Mouse (Mus musculus): Measurements from ENCODE around the gene A030014E15Rik. TPM values are rescaled to one million over a fixed set of nuclear protein-coding genes. Genes with fewer than 3 reads are reported as not detected.
A peak's percentile ranks its signal among the peaks of the same experiment; 100 is the strongest.
"Not testable (repeated sequence)": the region's sequence is repeated elsewhere in the genome, so short reads cannot be mapped to it uniquely, and the experiment has no call there.

Gene A030014E15Rik
- total RNA-seq, 2 experiments from 2014 or later, result not detected

DNA sequence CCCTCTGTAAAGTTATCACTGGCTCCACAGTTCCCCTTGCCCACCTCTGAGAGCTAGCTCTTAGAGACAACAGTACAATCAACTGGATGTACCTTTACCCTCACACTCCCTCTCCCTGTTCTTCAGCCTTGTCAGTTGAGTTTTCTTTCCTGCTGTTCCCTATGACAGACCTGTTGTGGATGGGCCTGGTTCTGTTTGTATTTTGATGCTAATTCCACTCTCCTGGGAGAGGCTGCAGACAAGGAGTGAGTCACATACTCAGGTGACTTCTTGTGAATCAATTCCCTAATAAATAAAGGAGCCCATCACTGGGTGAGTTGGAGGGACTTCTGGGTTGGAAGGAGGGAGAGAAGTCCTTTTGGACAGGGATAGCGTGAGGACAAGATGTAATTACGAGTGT lies 23.9 kb downstream of the A030014E15Rik start:
- no peak for DNase-seq (ENCODE audit: low spot score in 2 of 2)
- no peak overlapping the region for H3K27ac ChIP-seq
- no peak overlapping the region for H3K4me3 ChIP-seq
- TF ChIP-seq CTCF (conservative IDR thresholded peaks at IDR 0.05), result no peak

DNA sequence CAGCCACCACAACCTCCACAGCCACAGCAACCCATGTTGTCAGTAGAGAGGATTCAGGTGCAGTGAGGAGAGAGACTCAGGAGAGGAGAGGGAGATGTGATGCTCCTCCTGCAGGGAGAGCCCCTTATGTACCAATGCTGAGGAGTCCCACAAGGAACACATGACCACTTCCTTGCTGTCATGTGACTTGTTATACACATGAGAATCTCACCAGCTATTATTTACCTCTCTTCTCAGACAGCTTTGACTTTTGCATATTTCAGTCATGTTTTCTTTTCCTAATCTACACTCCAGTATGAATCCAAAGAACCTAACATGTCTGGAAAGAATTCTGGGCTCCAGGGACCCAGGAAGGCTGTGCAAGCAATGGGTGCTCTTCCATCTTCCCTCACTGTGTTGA lies 31.2 kb downstream of the A030014E15Rik start, which contains the start of gene Gm7544:
TSS of gene Gm7544 (minus strand) at position 101 of the 400 bp plus-strand sequence.
- not testable (repeated sequence) for DNase-seq (ENCODE audit: low spot score in 2 of 2); H3K27ac ChIP-seq; H3K4me3 ChIP-seq

DNA sequence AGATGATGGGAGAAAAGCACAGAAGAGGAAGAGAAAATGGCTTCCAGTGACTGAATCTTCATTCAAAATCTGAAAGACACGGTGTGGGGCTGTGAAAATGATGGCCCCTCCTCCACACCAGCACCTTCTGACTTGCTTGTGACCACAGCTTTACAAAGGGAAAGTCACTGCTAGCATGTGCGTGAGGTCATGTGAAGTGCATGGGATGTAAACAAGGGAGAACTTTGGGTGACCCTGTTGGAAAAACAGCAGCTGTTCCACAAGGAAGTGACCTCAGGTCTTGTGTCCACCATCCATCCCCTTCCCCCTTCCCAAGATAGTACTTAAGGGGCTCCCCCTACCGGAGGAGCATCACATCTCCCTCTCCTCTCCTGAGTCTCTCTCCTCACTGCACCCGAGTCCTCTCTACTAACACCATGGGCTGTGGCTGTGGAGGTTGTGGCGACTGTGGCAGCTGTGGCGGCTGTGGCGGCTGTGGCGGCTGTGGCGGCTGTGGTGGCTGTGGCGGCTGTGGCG lies 35.2 kb downstream of the A030014E15Rik start, which contains the start of gene Gm47955:
TSS of gene Gm47955 (plus strand) at position 417 of the 516 bp plus-strand sequence.
- no peak within 1 kb of the TSS for H3K4me3 ChIP-seq
- no peak for TF ChIP-seq CTCF (conservative IDR thresholded peaks at IDR 0.05)
- H3K27ac ChIP-seq, result no peak within 1 kb of the TSS
- no peak for DNase-seq (ENCODE audit: low spot score in 2 of 2)

DNA sequence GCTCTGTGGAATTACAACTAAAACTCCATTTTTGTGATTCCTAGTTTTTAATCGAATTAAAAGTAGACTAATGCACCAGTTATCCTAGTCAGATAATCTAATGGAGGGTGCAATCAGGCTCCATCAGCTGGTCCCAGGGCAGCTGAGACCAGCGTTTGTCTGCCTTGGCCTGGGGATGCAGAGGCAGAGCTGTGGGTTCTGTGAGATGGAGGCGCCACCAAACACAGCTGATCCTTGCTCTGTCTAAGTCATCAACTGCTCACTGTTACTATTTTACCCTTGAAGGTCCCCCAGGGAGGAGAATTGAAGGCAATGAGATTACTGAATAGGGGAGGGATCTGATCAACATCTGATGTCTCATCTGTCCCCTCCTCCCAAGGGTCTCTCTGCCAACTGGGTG lies 41.7 kb downstream of the A030014E15Rik start:
- no peak for DNase-seq (ENCODE audit: low spot score in 2 of 2)
- Histone ChIP-seq H3K4me3 (no peak overlapping the region), H3K27ac (no peak overlapping the region)
- no peak for TF ChIP-seq CTCF (conservative IDR thresholded peaks at IDR 0.05)

DNA sequence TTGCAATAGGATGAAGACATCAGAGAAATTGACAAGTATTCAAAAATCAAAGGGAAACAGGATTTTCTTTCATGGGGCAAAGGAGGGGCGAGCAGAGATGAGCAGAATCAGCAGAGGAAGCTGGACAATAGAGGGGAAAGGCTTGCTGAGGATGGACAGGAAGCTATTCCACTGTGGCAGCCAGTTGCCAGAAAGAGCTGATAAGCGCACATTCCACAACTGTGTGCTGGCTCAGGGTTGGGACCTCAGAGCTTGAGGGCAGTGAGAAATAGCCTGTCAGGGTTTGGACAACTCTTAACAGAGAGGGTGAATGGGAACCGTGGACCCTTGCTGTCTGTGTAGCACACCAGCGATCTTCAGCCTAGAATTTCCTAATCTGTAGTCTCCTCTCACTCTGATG lies 47.3 kb downstream of the A030014E15Rik start:
- no peak for TF ChIP-seq CTCF (conservative IDR thresholded peaks at IDR 0.05)
- Histone ChIP-seq H3K27ac (peak overlapping the region; percentile 9; the same call in 1 of the 2 replicates), H3K4me3 (no peak overlapping the region)
- DNase-seq (ENCODE audit: low spot score in 2 of 2), result no peak

DNA sequence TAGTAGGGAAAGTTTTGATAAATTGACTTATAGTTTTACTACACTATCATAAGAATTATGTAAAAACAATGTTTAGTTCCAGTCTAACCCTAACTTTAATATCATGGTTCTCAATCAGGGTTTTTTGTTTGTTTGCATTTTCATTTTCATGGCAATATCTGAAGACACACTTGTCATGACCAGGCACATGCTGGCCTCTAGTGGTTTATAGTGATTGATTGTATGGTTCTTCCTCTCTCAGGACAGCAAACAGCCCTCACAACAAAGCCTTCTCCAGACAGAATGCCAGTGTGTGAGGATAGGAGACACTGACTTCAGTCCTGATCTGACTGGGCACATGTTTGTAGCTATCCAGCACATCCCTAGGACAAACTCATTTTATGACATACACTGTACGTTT lies 48.5 kb downstream of the A030014E15Rik start:
- DNase-seq (ENCODE audit: low spot score in 2 of 2), result no peak

DNA sequence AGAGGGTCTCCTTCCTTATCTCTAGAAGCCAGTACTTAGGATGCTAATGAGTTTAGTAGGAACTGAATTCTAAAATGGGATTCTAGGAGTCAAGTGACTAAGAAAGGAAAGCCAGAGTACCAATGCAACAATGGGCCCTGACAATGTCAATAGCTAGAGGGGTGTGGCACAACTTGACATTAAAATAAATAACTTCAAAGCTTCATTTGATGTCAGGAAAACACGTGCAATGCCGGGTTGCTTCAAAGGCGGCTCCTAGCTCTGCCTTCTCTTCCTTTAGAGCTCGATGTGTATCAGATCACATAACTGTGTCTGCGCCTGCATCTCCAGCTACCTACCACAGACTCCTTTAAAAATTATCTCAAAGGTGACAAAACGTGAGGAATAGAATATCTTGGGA lies 49.2 kb downstream of the A030014E15Rik start:
- H3K27ac ChIP-seq, result peak overlapping the region; percentile 72
- H3K4me3 ChIP-seq, result no peak overlapping the region
- DNase-seq (ENCODE audit: low spot score in 2 of 2), result no peak
- TF ChIP-seq CTCF (conservative IDR thresholded peaks at IDR 0.05), result no peak

More for the DNA sequence above, 48.5 kb downstream of the A030014E15Rik start:
- peak; percentile 63 for TF ChIP-seq CTCF (conservative IDR thresholded peaks at IDR 0.05)
- Histone ChIP-seq H3K27ac (peak overlapping the region; percentile 72), H3K4me3 (no peak overlapping the region)

DNA sequence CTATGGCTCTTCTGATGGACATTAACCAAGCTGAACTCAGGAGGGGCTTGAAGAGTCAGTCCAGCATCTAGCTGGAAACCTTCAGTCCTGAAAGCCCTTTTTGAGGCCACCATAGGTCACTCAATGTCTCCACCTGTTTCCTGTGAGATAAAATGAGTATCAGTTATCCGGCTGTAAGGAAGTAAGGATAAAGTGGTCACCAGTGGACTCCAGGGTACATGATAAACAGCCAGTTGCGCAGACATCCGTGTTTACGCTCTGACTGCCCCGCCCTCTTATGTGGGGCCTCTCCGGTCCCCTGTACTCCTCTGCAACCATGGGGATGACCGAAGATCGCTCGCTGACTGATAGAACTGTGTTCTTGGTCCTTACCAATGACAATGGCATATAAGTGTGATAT lies 49.6 kb downstream of the A030014E15Rik start:
- TF ChIP-seq CTCF (conservative IDR thresholded peaks at IDR 0.05), result no peak
- peak overlapping the region; percentile 40 for H3K27ac ChIP-seq
- no peak for DNase-seq (ENCODE audit: low spot score in 2 of 2)
- no peak overlapping the region for H3K4me3 ChIP-seq

Other genes starting within 250 kb of the A030014E15Rik start
- 100 to 1,000 TPM; 228 to 231 TPM for gene Mff, start 200.0 kb upstream of the A030014E15Rik start, total RNA-seq (2021)
- gene Tm4sf20, start 156.5 kb upstream of the A030014E15Rik start, total RNA-seq (2021), result not detected
- not detected for gene Gm47791, start 153.7 kb upstream of the A030014E15Rik start, total RNA-seq (2021)
- 10 to 100 TPM; 68.9 TPM for gene Agfg1, start 85.4 kb upstream of the A030014E15Rik start, total RNA-seq (2021)
- 1 to 10 TPM in 1 of 2 experiments, under 1 TPM in 1; 0.47 to 1.3 TPM for gene A030005L19Rik, start 11.6 kb upstream of the A030014E15Rik start, total RNA-seq (2021)
- gene Gm6217, start 6.5 kb downstream of the A030014E15Rik start, total RNA-seq (2021), result not detected
- not detected for gene A030003K21Rik, start 18.5 kb downstream of the A030014E15Rik start, total RNA-seq (2021)
- gene Gm7544, start 31.1 kb downstream of the A030014E15Rik start, total RNA-seq (2021), result not detected
- not detected for gene Gm47955, start 35.4 kb downstream of the A030014E15Rik start, total RNA-seq (2021)
- not detected for gene Gm47959, start 75.6 kb downstream of the A030014E15Rik start, total RNA-seq (2021)
- 1 to 10 TPM; 3.1 to 3.2 TPM for gene Slc19a3, start 113.5 kb downstream of the A030014E15Rik start, total RNA-seq (2021)
- gene Krtap28-10, start 117.6 kb downstream of the A030014E15Rik start, total RNA-seq (2021), result not detected
- not detected for gene Gm47969, start 120.0 kb downstream of the A030014E15Rik start, total RNA-seq (2021)
- not detected for gene A030005K14Rik, start 134.5 kb downstream of the A030014E15Rik start, total RNA-seq (2021)
- gene Krtap28-13, start 136.0 kb downstream of the A030014E15Rik start, total RNA-seq (2021), result not detected
- gene Ccl20, start 191.8 kb downstream of the A030014E15Rik start, total RNA-seq (2021), result not detected
- gene Daw1, start 234.8 kb downstream of the A030014E15Rik start, total RNA-seq (2021), result 1 to 10 TPM in 1 of 2 experiments, under 1 TPM in 1; 0.49 to 1.2 TPM